Mouse (Mus musculus): ENCODE results near the gene Polr2a.
"Not testable (repeated sequence)": the region's sequence is repeated elsewhere in the genome, so short reads cannot be mapped to it uniquely, and the experiment has no call there.

Gene Polr2a

GRCm38 (mm10) chr11:69704613-69705010 is 53.8 kb downstream of the Polr2a start:
- no peak for DNase-seq (ENCODE audit: low spot score)

GRCm38 (mm10) chr11:69703814-69704612 is 54.4 kb downstream of the Polr2a start:
- no peak for DNase-seq (ENCODE audit: low spot score)

DNA sequence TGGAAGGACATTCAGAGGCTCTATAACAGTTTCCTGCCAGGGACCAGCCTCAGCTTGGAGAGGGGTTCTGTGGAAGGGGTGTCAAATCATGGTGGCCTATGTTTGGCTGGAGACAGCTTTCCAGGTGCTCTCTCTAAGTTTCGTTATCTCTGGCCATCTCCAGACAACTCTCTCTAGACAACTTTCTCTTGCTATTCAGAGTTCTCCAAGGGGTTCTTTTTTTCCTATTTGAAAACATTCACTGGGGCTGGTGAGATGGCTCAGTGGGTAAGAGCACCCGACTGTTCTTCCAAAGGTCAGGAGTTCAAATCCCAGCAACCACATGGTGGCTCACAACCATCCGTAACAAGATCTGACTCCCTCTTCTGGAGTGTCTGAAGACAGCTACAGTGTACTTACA is 55.1 kb downstream of the Polr2a start:
- DNase-seq (ENCODE audit: low spot score): not testable (repeated sequence)

GRCm38 (mm10) chr11:69702886-69703285 is 55.6 kb downstream of the Polr2a start:
- not testable (repeated sequence) for DNase-seq (ENCODE audit: low spot score)

GRCm38 (mm10) chr11:69699595-69699994 is 58.8 kb downstream of the Polr2a start:
- DNase-seq (ENCODE audit: low spot score): no peak

DNA sequence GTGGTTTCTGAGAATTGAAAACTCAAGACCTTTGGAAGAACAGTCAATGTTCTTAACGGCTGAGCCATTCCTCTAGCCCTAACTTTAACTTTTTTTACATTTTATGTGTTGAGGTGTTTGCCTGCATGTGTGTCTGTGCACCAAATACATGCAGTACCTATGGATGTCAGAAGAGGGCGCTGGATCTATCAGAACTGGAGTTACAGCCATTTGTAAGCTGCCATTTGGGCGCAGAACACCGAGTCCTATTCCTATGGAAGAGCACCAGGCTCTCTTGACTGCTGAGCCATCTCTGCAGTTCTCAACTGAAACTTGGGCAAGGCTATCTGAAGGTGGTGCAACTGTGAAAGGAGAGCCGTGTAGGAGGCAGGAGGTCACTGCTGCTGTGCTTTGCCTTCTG is 59.9 kb downstream of the Polr2a start:
- no peak for DNase-seq (ENCODE audit: low spot score)

GRCm38 (mm10) chr11:69697396-69697795 is 61.0 kb downstream of the Polr2a start:
- no peak for DNase-seq (ENCODE audit: low spot score)

- DNase-seq (ENCODE audit: low spot score): no peak
These were observed 62.9 kb downstream of the Polr2a start, which contains the start of the genes Tnfsf12 and Tnfsfm13 for GRCm38 (mm10) chr11:69695361-69696181. Gene Tnfsf12 (minus strand): TSS chr11:69695849. Gene Tnfsfm13 (minus strand): TSS chr11:69696098.

DNA sequence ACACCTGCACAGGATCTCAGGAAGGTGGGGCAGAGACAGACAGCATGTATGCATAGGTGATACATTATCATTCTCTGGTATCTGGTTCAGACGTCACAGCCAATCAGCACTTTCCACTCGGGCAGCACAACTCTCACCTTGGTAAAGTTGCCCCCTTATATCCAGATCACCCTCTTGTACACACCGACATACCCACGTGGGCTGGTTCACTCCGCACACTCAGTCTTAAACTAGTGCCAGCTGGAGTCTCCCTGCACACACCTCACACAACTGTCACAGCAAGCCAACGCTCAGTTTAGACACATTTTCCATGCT is 63.4 kb downstream of the Polr2a start:
- no peak for DNase-seq (ENCODE audit: low spot score)

DNA sequence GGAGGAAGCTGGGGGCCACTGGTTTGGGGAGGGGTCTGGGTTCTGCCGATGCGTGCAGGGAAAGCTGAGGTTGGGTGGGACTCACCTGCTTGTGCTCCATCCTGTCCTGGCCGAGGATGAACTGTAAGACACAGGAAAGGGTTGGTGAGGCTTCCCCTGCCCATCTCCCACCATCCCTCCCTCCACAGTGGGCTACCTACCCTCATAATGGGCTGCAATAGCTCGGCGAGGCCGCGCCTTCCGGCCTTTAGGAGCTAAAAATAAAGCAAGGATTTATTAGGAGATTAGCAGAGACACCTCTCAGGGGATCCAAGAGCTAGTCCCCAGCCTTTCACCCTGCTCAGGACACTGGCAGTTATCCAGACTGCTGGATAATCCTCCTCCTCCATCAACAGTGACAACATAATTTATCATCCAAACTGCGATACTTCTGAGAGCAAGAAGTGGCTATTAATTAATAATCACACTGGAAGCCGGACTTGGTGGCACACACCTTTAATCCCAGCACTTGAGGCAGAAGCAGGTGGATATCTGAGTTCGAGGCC is 64.9 kb downstream of the Polr2a start:
- no peak for DNase-seq (ENCODE audit: low spot score)

DNA sequence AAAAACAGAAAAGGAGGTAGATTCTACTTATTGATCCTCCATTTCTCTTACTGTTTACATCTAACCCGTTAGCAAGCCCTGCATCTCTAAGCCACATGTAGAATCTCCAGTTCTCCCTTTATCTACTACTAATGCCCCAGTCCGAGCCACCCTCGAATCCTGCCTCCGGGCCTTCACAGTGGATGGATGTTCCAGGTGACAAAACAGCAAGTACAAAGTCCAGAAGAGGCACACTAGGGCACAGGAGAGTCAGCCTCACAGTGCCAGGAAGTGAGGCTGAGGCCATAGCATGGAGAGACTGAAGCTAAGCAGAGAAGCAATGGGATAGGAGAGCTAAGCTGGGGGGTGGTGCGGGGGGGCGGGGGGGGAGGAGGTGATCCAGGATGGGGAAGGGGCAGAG is 65.6 kb downstream of the Polr2a start:
- no peak for DNase-seq (ENCODE audit: low spot score)

DNA sequence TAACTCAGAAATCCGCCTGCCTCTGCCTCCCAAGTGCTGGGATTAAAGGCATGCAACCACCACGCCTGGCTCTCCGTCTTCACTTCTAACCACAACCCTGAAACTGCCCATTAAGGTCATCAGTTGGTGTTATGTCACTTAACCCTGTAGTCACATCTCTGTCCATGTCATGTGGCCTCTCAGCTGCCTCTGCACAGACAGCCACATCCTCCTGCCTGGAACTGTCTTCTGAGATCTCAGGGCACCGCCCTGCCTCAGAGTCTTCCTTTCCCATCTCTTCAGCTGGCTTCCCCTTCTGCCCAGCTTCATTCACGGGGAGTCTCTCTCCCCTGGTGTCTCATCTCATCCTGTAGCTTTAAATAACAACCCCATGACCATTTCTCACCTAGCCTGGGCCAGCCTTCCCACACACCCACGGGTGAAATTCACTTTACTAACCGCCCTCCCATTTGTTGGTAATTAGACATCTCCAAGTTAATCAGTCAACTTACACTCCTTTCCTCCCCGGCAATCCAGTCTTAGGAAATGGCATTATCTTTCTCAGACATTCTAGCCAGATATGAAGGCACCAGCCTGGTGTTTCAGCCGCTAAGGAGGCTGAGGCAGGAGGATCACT is 66.1 kb downstream of the Polr2a start:
- DNase-seq (ENCODE audit: low spot score): no peak

DNA sequence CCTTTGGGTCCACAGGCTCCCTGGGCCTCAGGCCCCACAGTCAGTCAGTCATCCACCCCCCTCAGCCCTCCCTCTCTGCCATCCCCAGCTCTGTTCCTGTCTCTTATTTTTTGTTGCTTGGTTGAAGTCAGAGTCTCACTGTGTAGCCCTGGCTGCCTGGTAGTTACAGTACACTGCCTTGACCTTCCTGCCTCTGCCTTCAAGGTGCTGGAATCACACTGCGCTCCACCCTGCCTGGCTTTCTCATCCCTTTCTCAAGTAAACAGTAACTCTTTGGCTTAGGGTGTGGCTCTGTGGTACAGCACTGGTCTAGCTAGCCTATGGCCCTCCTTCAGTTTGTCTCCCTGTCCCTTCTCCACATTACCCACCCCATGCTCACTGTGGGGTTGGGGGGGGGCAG is 68.5 kb downstream of the Polr2a start:
- no peak for DNase-seq (ENCODE audit: low spot score)

DNA sequence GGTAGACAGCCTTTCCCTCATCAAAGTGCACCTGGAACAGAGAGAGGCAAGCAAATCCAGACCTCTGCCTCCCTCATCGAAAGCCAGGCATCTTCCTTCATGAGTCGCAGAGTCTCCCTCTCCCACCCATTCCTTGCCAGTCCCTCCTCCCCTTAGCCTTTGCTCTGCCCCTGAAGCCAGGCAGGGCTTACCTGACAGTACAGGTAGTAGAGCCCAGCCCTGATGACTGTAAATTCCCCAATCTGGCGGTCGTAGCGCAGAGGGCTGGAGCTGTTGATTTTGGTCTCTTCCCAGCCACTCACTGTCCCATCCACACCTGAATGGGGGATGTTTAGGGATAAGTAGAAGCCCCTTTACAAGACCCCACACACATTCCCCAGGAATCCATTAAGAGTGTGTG is 71.4 kb downstream of the Polr2a start:
- DNase-seq (ENCODE audit: low spot score): no peak

GRCm38 (mm10) chr11:69686377-69686776 is 72.1 kb downstream of the Polr2a start:
- no peak for DNase-seq (ENCODE audit: low spot score)

GRCm38 (mm10) chr11:69685526-69686148 is 72.8 kb downstream of the Polr2a start, which contains the start of gene Tnfsf13:
Gene Tnfsf13 (minus strand): TSS chr11:69685784.
- no peak for DNase-seq (ENCODE audit: low spot score)

DNA sequence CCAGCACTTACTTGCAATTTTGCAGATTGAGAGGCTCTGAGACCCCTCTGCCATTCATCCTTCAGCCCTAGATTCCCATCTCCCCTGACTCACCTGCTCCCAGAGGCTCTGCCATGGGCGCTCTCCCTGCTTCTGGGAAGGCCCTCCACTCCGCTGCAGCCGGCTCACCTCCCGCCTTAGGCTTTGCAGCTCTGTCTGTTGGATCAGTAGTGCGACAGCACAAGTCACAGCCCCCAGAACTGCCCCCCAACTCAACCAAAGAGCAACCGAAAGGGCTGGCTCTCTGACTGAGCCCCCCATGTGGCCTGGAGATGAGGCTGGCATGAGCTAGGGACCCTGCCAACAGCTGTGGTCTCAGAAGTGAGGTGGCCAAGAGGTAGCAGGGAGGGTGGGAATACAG is 73.5 kb downstream of the Polr2a start:
- DNase-seq (ENCODE audit: low spot score): no peak

DNA sequence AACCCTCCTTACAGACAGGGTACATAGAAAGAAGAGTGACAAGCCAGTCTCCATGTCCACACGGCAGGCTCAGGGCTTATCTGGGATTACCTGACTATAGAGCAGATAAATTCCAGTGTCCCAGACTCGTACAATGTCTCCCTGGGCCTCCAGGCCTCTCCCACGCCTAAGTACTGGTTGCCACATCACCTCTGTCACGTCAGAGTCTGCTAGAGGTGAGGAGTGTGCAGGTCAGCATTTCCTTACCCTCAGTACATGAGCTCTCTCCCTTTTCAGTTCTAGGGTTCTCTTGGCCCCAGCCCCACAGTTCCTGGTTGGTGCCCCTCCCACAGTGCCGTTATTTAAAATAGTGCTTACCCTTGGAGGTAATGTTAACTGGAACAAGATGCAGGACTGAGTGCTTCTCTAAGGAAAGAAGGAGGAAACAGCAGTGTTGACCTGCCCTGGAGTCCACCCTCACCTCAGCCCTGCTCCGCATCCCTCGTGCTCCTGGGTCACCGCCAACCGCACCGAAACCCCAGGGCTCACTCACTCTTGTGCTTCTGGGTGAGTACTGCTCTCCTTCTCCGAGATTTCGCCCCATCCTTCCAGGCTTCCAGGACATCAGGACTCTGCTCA is 74.2 kb downstream of the Polr2a start:
- DNase-seq (ENCODE audit: low spot score): no peak
